Mouse (Mus musculus): ENCODE measurements around the gene Cetn4.

GRCm38 (mm10) chr3:37360729-37361128 lies 48.2 kb upstream of the Cetn4 start:
- TF ChIP-seq CTCF (IDR thresholded peaks at IDR 0.05; ENCODE audit: borderline replicate concordance, extremely low read depth, insufficient read depth, insufficient read length) = no peak
- TF ChIP-seq POLR2A (IDR thresholded peaks at IDR 0.05; ENCODE audit: borderline replicate concordance, extremely low read depth, insufficient read depth, insufficient read length, poor library complexity, severe bottlenecking) = no peak
